Mouse (Mus musculus): ENCODE results near the gene Rab1b. TPM values are rescaled to one million over a fixed set of nuclear protein-coding genes. Genes with fewer than 3 reads are reported as not detected.
A peak's percentile ranks its signal among the peaks of the same experiment; 100 is the strongest.

Gene Rab1b
- total RNA-seq, 2 experiments from 2014 or later = 193 to 204 TPM

DNA sequence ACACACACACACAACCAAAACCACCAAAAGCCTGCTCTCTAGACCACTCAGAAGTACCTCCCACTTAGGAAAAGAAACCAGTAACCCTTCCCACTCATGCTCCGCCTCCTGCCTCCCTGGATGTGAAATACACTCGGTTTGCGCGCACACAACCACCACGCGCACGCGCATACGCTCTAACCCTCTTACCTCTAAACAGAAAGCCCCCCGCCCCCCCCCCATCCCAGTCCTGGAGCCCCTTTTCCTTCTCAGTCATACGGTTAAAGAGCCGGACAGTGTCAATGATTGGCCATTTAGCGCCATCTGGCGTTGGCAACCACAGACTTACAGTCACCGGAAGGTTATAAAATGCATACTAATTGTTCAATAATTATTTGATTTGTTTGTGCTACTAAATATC is 33.8 kb downstream of the Rab1b start:
- intact Hi-C loops (cut with DNase I) = loop anchor here (1.0 kb wide), 2 partner anchors 17 to 58 kb away; no protein-coding TSS in a partner anchor
- peak; percentile 67 to 80 for DNase-seq

DNA sequence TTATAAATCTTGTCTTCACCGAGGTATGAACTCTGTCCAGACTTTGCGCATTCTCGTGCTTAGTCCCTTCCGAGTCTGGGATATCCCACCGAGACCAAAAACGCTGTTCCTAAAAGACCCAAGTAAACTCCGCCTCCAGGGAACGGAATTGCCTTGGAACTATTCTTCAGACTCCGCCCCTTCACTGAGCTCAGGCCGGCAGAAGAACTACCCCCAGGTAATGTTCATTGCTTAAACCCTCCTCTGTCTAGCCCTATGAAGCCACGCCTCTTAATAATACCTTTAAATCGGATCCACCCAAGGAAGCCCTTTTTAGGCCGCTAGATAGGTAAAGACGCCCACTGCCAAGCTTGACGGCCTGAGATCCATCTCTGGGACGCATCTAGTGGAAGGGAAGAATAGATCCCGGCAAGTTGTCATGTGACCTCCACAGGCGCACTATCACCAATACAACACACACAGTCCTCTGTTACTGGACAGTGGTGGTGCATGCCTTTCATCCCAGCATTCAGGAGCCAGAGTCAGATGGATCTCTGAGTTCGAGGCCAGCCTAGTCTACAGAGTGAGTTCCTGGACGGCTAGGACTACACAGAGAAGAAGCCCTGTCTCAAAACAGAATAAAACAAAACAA is 34.4 kb downstream of the Rab1b start:
- peak in 1 of 2 experiments; percentile 46 for DNase-seq

DNA sequence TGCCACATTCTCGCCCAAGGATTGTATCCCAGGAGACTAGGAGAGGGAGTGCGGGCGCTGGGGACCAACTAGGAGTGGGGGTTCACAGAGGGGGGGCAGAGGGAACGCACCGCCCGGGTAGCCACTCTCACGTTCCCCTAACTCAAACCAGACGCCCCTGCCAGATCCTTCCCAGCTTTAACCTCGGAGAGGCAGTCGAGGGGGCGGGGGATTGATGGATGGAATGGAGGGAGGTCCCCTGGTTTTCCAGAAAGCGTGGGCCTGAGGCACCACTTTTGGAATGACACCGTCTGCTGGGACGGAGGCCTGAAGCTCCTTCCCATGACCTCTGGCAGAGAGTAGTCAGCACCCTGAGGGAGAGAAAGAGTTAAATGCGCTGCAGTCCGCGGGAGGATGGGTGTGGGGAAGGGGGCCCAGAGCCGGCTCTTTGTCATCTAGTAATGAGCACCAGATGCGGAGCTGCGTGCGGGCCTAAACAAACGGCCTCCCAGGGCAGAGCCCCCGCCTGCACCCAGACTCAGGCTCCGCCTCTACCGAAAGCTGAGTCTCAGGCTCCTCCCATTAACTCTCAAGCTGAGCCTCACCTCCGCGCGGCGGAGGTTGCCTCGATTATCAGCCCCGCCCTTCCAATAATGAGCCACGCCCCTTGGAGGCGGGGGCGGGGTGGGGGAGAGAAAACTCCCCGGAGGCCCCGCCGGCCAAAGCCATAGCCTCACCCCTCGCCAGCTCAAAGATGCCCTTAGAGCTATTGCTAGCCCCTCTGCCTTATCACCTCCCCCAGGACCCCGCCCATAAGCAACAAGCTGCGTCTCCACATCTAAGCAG is 35.1 kb downstream of the Rab1b start:
- peak; percentile 77 to 79 for DNase-seq
- intact Hi-C loops (cut with DNase I) = no loop called here

More for the DNA sequence above, 34.4 kb downstream of the Rab1b start:
- intact Hi-C loops (cut with DNase I) = loop anchor here (1.0 kb wide), 2 partner anchors 16 to 57 kb away; no protein-coding TSS in a partner anchor

DNA sequence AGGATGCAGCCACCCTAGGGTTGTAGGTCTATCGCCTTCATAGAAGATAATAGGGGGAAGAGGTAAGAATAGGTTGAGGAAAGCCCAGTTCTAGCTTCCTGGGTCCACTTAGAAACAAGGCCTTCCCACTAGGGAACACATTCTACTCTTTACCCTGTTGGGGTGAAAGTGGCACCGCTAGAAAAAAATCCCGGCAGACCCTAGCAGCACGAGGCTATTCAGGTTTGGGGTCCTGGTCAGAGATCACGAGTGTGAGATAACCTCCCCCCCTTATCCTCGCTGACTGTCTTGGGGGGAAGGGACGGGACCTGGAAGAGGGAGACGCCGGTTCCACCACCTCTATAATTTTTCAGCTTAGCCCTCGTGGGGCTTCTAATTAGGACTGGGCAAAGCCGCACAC is 35.8 kb downstream of the Rab1b start:
- DNase-seq = no peak
- intact Hi-C loops (cut with DNase I) = no loop called here

GRCm38 (mm10) chr19:5069978-5070377 is 36.9 kb downstream of the Rab1b start:
- no peak for DNase-seq
- intact Hi-C loops (cut with DNase I) = no loop called here

GRCm38 (mm10) chr19:5069486-5069885 is 37.4 kb downstream of the Rab1b start:
- no peak for DNase-seq
- intact Hi-C loops (cut with DNase I) = no loop called here

DNA sequence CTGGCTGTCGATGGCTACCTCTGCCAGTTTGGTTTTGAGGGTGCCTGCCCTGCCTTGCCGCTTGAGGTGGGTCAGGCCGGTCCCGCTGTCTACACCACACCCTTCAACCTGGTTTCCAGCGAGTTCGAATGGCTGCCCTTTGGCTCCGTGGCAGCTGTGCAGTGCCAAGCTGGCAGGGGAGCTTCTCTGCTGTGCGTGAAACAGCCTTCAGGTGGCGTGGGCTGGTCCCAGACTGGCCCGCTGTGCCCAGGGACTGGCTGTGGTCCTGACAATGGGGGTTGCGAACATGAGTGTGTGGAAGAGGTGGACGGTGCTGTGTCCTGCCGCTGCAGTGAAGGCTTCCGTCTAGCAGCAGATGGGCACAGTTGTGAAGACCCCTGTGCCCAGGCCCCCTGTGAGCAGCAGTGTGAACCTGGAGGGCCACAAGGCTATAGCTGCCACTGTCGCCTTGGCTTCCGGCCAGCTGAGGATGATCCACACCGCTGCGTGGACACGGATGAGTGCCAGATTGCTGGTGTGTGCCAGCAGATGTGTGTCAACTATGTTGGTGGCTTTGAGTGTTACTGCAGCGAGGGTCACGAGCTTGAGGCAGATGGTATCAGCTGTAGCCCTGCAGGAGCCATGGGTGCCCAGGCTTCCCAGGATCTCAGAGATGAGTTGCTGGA is 38.2 kb downstream of the Rab1b start:
- peak; percentile 14 to 44 for DNase-seq
- intact Hi-C loops (cut with DNase I) = no loop called here

DNA sequence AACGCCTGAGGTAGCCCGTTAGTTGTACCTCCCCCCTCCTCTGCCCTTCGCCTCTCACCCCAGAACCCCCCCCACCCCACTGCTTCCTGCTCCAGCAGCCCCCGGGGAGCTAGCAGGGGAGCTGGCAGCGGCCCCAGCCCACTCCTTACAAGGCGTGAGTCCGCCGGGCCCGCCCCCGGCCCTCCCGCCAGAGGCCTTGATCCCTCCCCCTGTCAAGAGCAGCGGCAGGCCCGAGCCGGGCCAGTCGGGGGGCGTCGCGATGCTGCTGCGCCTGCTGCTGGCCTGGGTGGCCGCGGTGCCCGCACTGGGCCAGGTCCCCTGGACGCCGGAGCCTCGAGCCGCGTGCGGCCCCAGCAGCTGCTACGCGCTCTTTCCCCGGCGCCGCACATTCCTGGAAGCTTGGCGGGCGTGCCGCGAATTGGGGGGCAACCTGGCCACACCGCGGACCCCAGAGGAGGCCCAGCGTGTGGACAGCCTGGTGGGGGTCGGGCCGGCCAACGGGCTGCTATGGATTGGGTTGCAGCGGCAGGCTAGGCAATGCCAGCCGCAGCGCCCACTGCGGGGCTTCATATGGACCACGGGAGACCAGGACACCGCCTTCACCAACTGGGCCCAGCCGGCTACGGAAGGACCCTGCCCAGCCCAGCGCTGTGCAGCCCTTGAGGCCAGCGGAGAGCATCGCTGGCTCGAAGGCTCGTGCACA is 38.9 kb downstream of the Rab1b start, which contains the start of gene Cd248:
Cd248 (plus strand) TSS at position 212 of the 703 bp plus-strand sequence.
- intact Hi-C loops (cut with DNase I) = no loop called here
- peak; percentile 81 to 84 for DNase-seq

DNA sequence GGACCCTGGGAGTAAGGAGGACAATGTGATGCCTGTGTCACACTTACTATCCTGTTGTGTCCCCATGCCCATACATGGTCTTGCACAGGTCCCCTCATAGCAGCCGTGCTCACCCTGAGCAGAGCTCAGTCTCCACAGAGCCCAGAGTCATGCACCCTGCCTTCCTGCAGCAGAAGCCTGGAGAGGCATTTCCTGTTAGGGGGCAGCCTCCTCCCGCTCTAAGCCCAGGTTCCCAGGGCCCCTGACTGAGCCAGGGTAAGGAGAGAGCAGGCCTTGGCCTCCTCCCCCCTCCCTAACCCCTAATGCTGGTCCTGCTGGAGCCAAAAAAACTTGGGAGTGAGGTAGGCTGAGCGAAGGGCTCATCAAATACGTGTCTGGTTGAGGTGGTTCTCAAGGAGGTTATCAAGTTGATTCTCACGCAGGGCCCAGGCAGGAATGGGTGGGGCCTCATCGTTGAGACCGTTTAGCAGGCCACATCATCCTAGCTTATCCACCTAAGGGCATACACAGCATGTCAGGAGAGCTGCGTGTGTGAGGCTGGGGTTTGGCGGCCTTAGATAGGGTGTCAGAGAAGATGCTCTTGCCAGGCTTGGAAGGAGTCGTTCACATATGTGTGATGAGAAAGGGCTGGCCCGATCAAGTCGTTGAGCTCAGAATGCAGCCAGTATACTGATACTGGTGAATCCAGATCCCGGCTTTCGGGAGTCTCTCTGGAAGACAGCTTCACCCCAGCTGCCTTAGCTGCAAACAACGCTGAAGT is 39.7 kb downstream of the Rab1b start:
- intact Hi-C loops (cut with DNase I) = no loop called here
- peak; percentile 56 to 63 for DNase-seq

DNA sequence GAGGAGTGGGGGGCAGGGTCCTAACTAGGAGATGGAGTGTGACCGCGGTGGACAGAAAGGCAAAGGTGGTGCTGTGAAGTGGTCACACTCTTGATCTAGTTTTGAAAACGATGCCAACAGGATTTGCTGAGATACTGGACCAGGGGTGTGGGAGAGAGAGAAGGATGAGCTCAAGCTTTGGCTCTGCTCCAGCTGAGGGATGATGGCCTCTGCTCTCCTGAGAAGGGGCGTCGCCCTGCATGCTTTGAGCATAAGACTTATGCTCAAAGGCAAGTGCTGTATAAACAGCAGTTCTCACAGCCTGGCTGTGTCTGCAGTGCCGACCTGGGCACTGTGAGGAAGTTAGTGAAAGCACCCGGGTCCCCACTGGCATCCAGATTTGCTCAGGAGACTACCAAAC is 41.8 kb downstream of the Rab1b start:
- intact Hi-C loops (cut with DNase I) = no loop called here
- peak; percentile 57 to 61 for DNase-seq

GRCm38 (mm10) chr19:5062446-5062845 is 44.4 kb downstream of the Rab1b start:
- intact Hi-C loops (cut with DNase I) = no loop called here
- peak; percentile 44 to 57 for DNase-seq

GRCm38 (mm10) chr19:5062041-5062440 is 44.8 kb downstream of the Rab1b start:
- intact Hi-C loops (cut with DNase I) = no loop called here
- no peak for DNase-seq

- peak; percentile 65 to 70 for DNase-seq
- intact Hi-C loops (cut with DNase I) = no loop called here
Observed at GRCm38 (mm10) chr19:5060365-5061330, 46.2 kb downstream of the Rab1b start.

DNA sequence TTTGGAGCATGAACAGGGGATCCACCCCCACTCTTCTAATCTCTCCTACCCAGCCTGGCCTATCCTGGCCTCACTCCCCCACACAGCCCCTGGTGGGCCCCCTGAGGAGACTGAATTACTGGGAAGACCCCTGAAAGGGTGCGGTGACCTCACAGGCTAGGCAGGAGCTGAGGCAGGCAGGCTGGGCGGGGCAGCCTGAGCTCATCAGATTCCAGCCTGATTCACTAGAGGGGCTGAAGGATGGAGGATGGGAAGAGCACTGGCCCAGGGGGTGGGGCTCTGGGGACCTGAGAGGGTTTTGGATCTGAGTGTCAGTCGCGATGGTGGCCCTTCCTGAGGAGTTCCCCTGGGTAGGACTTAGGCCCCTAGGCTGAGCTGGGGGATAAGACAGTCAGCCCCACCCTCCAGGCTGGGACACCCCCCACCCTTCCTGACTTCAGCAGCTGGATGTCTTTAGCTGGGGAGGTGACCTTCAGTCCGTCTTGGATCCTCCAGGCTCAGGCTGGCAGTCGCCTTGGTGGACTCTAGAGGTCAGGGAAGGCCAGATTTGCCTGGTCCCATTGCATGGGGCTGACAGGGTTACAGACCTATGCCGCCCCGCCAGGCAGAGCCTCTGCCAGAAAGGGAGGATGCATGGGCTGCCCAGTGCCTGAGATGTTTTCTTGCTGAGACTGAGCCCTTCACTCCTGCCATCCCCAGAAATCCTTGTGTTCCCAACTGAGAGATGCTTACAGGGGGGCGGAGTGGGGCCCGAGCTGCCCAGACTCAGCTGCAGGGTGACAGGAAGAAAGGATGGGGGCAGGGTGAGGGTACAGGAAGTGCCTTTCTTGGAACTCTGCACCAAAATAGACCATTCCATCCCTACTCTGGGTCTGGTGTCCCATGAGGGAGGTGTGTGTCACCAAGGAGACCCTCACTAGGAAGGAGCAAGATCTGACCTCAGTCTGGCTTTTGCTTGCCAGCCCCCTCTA is 47.8 kb downstream of the Rab1b start:
- intact Hi-C loops (cut with DNase I) = no loop called here
- peak; percentile 48 to 58 for DNase-seq

DNA sequence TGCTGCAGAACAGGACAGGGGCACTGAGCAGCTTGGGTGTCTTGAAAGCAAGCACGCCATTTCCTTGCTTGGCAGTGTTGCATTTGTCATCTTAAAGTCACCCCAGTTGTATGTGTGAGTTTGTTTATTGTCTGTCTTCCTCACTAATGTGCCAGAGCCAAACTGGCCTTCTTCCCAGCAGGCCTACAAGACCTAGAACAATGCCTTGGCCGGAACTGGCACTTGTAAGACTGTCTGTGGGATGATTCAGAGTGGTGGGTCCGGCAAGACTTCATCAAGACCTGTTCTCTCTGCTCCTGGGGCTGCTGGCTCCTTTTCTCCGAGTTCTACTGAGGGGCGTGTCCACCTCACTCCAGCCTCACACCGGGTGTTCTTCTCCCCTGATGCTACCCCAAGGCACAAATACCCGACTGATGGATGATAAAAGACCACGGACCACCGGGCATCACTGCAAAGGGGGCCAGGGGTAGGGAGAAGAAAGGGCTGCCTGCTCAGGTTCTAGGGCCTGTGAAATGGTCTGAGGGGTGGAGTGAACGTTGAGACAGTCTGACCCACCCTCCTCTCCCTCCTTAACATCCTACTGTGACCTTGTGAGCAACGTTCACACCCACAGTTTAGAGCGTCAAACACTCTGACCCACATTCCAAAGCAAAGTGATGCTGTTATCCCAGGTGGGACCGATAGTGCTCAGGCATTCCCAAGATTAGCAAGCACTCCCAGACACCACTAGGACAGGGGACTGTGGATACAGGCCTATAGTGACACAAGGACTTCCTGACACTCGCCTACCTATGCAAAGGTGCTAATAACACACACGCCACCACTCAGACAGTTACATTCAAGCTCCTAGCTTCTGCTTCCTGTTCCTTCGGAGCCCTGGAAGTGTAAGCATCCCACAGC is 48.7 kb downstream of the Rab1b start:
- no peak for DNase-seq
- intact Hi-C loops (cut with DNase I) = no loop called here

DNA sequence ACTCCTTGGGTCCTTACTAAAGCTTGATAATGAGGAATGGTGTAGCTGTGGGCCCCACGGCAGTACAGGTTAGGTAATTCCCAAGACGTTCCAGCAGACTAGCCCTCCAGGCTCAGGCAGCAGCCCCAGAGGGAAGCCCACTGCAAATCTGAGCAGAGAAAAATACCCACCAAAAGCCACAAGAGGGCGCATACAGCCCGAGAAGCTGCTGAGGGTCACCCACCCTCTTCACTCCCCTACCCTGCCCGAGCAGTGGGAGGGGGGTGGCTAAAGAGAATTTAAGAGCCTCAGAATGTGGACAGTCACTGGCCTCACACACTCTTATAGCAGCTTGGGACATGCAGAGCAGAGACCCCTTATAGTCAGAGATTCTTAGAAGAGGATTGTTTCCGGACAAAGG is 50.6 kb downstream of the Rab1b start:
- DNase-seq = peak; percentile 46 to 72
- intact Hi-C loops (cut with DNase I) = loop anchor here (1.0 kb wide), 1 partner anchor 17 kb away; no protein-coding TSS in a partner anchor

GRCm38 (mm10) chr19:5053909-5054308 is 53.0 kb downstream of the Rab1b start:
- DNase-seq = peak in 1 of 2 experiments; percentile 60
- intact Hi-C loops (cut with DNase I) = no loop called here

All from heart, postnatal 10 days (tissue).